Mouse (Mus musculus) layer of hippocampus, postnatal 25 days (tissue): ENCODE results near the gene Entpd5. TPM values are rescaled to one million over a fixed set of nuclear protein-coding genes. Genes with fewer than 3 reads are reported as not detected.

Experiments
- DNase-seq, 2 experiments: peaks; one replicate each; pipeline ENCODE4 v3.0.0; 2022; ENCODE audit warnings: mixed read lengths in 2 of 2, low spot score in 1 of 2; ENCODE audit errors: extremely low spot score in 1 of 2
- total RNA-seq, 2 experiments: library from RNA; stranded (reverse); gene quantifications; 2 replicates each; pipeline ENCODE4 v1.2.3; 2021

The Entpd5 gene
- total RNA-seq, result 10 to 100 TPM; 24.8 to 27.0 TPM

DNA sequence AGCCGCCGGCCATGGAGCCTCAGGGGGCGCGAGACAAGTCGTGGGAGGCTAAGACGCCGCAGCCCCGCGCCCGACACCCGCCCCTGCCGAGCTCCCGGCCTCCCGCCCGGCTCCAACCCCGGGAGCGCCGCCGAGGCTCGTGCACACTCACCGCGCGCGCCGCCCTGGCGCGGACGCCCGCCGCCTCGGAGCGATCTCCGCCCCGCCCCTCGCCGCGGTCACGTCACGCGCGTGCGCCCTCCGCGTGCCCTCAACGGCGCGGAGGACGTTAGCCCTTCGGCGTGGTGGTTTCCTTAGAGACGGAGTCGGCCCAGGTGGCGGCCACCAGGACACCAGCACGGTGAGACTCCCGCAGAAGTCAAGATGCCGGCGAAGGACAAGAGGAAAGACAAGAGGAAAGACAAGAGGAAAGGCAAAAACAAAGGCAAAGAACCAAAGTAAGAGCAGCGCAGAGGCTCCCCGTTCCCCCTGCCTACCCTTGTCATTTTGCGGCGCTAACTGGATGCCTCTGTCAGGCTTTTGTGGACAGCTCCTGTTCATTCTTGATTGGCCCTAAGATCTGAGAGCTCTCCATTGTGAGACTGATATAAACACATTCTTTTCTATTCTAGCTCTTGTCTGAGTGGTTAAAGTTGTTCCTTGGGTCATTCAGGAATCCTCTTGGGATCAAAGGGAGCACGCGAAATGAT lies at the start of gene Entpd5, which contains the start of gene Bbof1:
Entpd5 (minus strand) TSS at position 211 of the 689 bp plus-strand sequence.
Bbof1 (plus strand) TSS at position 253 of the 689 bp plus-strand sequence.
- peak; percentile 88 to 93 for DNase-seq

DNA sequence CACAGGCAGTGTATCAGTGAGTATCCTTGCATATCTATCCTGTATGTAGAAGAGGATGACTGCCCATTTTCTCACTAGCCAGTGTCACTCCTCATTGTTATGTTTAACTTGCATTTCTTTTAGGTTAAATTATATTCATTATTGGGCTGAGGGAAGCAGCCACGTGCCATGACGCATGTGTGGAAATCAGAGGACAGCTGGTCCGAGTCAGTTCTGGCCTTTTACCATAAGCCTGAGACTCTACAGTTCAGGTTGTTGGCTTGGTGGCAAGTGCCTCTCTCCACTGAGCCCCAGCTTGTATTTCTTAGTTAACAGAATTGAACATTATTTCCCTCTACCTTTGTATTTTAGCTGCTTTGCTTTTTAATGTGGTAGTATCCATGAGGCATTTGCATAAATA lies 48.1 kb upstream of the Entpd5 start:
- DNase-seq, result no peak

DNA sequence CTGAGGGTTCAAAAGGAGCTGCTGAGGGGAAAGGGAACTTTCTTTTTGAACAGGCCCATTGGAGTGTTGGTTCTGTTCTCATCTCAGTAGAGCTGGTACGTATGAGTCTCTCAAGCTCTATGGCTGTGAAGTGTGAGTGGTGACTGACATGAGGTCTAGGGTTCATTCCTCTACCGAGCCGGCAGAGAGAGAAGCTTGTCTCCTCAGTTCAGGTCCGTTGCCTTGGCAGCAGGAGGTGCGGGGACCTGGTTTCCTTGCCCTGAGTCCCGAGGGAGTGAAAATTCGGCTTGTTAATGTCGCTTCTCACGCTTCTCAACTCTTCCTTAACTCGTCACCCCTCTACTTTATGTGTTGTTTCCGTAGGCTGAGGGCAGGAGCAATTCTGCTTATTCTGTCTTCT lies 43.0 kb upstream of the Entpd5 start:
- peak in 1 of 2 experiments; percentile 12 for DNase-seq

DNA sequence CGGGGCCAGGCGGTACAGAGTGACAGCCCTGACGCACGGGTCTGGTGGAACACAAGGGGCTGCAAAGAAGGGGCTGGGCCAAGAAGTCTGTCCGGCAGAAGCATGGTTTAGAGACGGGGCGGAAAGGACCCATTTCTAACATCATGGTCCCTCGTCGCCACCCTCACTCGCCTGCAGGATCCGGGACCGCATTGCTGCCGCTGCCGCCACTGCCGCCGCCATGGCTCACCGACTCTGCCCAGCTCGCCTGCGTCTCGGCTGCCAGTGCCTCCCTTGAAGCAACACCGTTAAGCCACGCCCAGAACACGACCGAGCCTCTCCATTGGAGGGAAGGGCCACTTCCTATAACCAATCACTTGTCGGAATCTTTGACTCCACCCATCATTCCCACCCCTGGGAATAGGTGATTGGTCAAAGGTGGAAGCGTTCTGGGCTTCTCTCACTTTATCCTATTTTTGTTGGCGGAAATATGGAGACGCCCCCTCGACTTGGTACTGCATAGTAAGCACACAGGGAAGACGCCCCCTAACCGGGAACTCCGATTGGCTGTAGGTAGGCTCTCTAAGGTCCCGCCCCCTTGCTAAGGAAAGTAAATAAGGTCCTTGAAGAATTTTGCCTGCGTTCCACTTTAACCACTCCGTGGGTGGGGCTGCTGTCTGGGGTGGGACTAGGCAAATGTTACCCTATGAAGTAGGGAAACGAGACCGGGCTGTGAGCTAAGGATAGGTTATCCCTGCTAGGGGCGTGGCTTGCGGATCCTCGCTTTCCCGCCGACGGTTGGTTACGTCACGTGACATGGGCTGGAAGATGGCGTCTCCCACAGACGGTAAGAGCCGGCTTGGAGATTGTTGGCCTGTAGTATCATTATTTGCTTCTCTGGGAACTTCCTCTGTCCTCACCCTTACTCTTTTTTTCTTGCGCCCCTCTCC lies 42.2 kb upstream of the Entpd5 start, which contains the start of the genes Aldh6a1 and Lin52:
Aldh6a1 (minus strand) TSS at position 287 of the 929 bp plus-strand sequence.
Lin52 (plus strand) TSS at position 705 of the 929 bp plus-strand sequence.
- peak; percentile 82 for DNase-seq

DNA sequence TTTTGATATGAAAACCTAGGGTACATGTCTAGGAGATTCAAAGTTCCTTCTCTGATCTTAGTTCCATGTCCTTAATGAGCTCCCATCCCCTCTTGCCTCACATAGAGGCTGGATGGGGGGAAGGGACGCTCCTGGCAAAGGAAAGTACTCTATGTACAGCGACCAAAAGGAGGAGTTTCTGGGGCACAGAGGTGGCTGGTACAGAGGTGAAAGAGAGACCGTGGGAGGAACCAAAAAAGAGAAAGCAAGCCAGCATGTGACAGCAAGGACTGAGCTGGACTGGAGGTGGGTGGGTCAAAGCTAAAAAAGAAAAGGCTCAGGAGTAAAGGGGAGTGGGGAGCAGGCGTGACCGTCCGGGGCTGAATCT lies 41.5 kb upstream of the Entpd5 start:
- peak in 1 of 2 experiments; percentile 14 for DNase-seq

DNA sequence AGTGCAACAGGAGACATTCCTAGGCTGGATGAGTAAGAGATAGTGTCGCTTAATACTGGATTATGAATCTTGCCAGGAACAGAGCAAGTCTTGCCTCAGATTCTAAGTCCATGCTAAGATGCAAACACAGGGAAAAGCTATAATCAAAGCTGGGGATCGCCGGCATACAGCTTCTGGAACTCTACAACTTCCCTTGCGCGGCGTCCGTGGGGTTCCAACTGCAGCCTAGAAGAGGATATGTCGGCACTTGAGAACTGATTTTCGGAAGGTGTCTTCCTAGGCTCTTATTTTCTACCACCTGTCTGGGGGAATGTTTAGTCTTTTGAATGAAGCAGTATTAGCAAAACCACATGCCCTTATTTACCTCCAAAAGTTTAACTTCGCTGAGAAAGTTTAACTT lies 41.1 kb upstream of the Entpd5 start:
- no peak for DNase-seq

DNA sequence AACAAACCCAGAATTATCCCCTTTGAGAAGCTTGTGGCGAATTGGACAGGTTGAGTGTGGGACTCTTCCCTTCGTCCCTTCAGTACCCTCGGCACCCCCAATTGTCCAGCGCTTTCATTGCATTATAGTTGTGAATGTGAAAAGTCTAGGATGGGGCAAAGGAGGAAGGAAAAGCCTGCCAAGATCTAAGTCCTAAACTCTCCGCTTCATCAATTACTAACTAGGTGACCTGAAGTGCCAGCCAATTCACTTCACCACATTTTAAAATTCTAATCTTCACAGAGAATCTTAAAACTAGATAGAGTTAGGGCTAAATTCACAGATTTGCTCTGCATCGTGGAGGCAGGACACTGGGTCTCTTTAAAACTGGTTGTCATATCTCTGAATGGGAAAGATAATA lies 39.4 kb upstream of the Entpd5 start:
- DNase-seq, result no peak

DNA sequence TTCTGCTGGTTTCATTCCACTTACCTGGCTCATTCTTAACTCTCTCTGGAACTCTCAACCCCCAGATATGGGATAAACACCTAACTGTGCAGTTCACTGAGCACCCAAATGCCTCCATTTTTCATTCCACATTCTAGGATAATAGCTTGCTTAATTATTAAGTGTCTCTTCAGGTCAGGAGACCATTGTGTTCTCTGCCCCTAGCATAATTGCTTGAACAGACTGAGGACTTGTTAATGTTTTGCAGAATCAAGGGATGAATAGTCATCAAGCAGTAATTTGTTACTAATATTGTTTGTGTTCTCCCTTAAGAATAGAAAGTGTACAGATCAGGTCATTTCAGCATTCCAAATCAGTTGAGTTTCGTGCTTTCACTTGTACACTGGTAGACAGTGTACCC lies 38.6 kb upstream of the Entpd5 start:
- DNase-seq, result no peak

DNA sequence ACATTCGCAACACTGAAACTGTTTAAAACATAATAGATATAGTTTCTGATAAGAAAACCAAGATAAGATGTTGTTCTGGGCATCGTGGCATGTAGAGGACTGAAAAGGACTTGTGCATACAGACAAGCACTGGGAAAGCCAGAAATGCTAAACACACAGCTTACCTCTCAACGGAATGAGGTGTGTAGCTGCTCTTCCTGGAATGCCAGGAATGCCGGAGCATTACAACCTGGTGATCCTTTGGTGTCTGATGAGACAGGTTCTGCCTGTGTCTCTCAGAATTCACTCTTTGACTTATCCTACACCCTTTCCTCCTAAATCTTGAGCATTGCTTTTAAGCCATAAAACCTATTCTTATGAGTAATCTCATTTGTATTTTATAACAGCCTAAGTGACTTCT lies 33.7 kb upstream of the Entpd5 start:
- no peak for DNase-seq

DNA sequence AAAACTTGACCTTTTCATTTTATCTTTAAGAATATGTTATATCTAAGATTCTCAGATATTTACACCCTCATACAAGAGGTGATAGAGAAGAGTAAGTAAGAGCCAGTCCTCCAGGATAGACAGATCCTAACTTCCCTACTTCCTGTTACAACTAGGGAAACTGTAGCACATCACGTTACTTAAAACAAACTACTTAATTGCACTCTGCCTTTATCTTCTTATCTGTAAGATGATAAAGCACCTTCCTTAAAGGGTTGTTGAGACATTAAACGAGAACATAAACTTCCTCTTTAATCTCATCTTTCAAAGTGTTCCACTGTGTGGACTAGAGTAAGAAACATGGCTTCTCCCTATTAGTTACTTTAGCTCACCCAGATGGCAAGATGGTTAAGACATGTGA lies 29.9 kb upstream of the Entpd5 start:
- no peak for DNase-seq

DNA sequence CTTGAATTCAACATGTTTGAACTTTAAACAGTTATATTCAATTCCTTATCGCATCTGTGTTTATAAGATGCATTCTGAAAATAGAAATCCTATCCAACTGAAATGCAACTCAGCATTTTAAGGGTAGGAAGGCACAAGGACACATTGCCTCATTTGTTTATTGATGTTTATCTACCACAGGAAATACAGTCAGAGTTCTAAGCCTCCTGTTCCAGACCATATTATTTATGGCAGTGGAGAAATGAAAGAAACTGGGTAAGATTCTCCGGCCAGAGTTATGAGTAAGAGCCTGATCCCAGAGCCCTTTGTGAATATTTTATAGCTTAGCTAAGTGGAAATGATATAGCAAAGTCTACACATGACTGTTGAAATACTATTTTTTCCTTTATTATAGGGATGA lies 21.0 kb upstream of the Entpd5 start:
- DNase-seq, result no peak

DNA sequence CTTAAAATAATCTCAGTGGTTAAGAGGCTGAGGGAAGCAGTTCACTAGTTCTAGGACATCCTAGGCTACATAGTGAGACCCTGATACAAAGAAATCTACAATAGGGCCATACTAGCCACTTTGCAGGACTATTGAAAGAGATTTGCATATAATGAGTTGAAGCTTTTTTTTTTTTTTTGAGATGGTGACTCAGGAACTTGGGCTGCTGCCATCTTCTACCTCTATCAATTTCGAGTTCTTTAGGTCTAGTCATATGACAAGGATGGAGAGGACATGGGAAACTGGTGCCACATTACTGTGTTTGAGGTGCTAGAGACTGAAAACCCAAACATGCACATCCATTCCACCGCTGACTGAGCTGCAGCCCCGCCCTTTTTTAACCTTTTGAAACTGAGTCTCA lies 15.2 kb upstream of the Entpd5 start:
- DNase-seq, result no peak

DNA sequence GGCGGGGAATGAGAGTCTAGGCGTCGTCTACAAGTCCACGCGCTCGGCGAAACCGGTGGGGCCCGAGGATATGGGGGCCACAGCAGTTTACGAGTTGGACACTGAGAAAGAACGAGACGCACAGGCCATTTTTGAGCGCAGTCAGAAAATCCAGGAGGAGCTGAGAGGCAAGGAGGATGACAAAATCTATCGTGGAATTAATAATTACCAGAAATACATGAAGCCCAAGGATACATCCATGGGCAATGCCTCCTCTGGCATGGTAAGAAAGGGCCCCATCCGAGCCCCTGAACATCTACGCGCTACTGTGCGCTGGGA lies 8.7 kb upstream of the Entpd5 start:
- DNase-seq, result no peak

DNA sequence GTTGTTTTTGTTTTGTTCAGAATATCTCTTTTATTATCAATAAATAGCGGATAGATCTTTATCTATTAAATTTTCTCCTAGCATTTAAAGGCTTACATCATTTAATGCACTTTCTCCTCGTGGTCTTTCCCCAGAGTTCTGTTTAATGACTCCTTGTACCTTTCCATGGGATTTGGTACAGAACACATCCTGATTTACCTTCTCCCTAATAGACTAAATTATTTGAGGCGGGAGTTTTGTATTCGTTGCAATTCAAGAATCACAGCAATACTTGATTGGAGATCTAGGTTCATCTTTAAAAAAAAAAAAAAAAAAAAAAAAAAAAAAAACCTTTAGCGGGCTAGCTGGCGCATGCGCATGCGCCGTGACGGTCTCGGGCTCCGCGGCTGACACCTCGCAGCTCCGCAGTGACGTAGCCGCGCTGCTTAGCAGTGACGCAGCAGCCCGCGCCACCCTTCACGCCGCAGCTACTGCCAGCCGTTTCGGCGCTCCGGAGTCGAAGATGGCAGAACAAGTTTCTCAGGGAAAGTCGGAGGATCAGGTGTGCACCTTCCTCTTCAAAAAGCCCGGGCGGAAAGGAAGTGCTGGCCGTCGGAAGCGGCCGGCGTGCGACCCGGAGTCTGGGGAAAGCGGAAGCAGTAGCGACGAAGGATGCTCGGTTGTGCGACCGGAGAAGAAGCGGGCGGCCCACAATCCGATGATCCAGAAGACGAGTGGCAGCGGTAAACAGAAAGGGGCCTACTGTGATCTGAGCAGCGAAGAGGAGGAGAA lies 8.2 kb upstream of the Entpd5 start, which contains the start of gene Rnf113a2:
Rnf113a2 (plus strand) TSS at position 363 of the 771 bp plus-strand sequence.
- peak; percentile 66 to 74 for DNase-seq

DNA sequence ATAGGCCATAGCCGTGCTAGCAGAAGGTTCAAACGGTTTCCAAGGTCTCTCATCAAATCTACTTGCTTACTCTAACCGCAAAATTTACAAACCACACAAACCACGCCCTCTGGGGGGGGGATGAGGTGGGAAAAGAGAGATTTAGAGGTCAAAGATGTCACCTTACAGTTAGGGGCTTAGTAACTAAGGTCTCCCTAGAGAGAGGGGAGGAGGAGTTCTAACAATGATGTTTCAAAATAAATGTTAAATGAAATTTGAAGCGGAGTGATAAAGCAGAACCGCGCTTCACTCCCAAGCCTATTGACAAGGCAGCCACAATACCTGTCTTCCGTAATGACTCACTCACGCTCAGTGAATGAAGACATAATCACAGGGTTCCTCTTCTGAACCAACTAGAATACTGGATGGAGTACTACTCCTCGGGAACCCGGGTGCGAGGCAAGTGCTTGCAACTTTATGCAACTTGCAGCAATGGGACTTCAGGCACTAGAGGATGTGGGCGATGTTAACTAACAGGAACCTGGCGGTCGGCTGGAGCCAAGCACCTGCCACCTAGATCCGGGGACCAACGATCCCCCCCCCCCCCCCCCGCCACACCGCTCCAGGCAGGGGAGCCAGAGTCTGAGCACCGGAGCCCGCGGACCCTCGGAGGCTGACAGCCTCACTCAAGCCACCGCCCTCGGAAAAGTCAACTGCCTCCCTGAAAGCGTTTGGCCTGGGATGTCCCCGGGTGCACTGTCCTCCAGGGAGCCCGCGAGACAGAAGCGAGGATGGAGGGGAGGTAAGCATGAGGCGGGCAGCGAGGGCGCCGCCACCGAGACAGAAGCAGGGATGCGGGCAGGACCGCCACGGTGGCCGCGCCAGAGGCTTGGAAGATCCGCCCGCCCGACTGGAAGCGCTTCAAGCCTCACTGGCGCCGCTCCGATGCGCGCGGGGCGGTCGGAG lies 683 bp downstream of the Entpd5 start:
- peak in 1 of 2 experiments; percentile 8 for DNase-seq

DNA sequence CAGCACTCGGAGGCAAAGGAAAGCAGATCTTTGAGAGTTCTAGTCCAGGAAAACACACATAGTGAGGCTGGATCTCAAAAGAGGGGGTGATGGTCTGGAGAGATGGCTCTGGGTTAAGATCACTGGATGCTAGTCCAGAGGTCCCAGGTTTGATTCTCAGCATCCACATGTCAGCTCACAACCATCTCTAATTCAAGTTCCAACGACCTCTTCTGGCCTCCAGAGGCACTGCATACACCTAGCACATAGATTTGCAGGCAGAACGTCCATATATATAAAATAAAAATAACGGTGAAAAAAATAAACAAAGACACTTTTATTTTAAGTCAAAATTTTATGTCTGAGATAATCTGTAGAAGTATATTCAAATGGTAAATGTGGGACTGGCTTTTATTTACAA lies 1.6 kb downstream of the Entpd5 start:
- no peak for DNase-seq

DNA sequence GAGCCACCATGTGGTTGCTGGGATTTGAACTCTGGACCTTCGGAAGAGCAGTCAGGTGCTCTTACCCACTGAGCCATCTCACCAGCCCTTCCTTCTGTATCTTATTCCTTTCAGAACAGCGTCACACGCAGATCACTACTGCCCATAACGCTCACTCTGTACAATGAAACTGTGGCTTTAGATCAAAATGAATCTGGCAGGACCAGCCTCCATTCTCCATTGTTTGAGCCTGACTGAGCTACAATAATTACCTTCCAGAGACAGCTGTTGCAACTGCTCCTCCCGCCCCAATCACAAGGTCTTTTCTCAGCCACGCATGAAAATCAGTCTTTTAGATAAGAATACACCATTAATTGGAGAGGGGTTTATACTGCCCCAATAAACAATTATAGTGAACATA lies 4.3 kb downstream of the Entpd5 start:
- DNase-seq, result no peak

DNA sequence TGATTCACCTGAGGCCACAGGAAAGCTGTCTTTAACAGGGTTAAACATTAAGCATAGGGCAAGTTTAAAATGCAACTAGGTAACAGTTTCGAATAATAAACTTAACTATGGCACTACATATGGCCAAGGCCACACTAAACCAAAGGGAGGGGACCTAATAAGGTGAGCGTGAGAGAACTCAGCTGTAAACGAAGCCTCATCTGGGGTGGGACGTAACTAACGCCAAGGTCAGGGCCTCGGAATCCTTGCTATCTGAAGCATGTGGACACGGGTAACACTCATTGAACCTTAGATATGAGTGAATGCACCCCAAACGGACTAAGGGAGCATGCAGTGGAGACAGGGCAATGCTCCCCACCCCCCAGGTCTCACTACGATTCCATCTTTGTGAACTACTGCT lies 5.9 kb downstream of the Entpd5 start:
- no peak for DNase-seq

DNA sequence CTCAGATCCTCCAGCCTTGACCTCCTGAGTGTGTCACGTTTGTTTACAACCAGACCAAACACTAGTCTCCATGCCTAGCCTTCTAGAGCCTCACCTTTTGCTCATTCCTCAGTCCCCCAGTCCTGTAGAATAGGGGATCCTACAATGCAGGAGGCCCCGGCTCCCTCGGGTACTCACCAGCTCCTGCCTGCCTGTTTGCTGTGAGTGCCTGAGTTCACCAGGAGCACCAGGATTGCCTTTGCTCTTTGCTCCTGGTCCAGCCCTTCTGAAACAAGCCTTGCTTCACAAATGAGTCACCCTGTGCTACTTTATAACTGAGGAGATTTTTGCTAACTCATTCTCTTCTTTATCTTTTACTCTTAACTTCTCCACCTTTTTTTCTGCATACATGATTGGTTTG lies 8.2 kb downstream of the Entpd5 start:
- no peak for DNase-seq

DNA sequence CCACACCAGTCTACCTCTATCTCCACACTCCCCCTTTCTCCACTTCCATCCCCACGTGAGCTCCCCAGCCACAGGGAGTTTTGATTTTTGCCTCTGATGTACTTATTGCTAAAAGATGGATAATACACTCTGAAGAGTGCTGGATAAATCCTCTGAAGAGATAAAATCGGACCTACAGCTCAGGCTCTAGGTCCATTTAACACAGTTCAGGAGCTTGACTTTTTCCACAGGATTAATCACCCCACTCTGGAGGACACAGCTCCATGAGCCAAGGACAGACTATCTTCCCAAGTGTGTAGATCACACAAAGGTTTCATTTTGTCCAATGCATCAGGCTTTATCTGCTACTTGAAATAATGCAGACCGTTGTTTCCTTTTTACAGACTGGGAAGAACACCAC lies 8.8 kb downstream of the Entpd5 start:
- DNase-seq, result no peak
